8 mouse cellular contexts compared by ENCODE assay signal in the genomic region with DNA sequence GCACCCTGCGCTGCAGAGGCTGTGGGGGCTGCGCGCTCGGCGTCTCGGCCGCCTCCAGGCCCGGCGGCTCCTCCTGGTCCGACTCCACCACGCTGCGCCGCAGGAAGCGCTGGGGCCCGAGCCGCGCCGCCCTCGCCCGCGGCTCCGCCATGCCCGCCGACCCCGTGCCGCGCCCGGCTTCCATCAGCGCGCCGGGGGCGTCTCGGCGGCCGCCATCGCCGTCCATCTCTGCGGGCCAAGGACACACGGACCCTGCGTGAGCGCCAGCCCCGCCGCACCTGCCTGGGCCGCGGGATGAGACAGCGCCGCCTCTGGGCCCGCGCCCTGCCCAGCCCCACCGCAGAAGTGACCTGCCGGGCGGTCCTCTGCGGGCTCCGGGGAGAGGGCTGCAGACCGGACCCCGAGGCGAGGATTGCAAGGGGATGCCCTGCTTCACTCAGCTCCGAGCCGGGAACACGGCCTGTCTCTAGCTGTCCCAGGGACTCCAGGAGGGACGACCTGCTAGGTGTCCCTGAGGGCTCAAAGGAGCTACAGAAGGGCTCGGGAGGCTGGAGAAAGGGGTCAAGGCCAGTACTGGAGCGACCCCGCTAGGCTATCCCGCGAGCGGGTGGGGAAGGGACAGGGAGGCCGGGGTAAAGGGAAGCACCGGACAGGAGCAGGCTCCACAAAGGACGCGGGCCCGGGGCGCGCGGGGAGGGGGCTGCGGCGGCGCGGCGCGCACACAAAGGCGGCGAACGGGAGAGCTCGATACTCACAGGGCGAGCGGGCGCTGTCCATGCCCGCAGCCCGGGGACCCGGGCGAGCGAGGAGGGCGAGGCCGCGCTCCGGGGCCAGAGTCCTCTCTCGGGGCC. TPM values are rescaled to one million over a fixed set of nuclear protein-coding genes. Genes with fewer than 3 reads are reported as not detected.
A peak's percentile ranks its signal among the peaks of the same experiment; 100 is the strongest.
DNase-seq lines count a peak whose midpoint lies in the region; ATAC-seq and TF ChIP-seq lines count a peak whose summit lies in the region.

No protein-coding gene starts in this region.

- under 1% methylated on average over 65 of the region's 98 CpGs for WGBS in kidney, embryonic 14.5 days
- WGBS in liver, embryonic 15.5 days (ENCODE audit: insufficient replicate concordance): under 1% methylated on average over 97 of the region's 98 CpGs

- TF ChIP-seq EP300 in ES-Bruce4 (IDR thresholded peaks at IDR 0.05; ENCODE audit: insufficient read depth, low read depth, low read length): no peak

- H3K9me3 ChIP-seq in ES-Bruce4 (replicated peaks; ENCODE audit: control insufficient read depth, insufficient read depth, low read length, poor library complexity, severe bottlenecking): no peaks in the 10 kb centered on the region
- no peaks in the 10 kb centered on the region for H3K9me3 ChIP-seq in kidney, embryonic 14.5 days (ENCODE audit: control insufficient read depth, low read length)
- H3K9me3 ChIP-seq in liver, embryonic 15.5 days (replicated peaks): no peaks in the 10 kb centered on the region

- no peak for TF ChIP-seq POLR2A in ES-Bruce4 (IDR thresholded peaks at IDR 0.05; ENCODE audit: insufficient read depth, low read length)
- TF ChIP-seq POLR2A in cortical plate, adult 2 months (IDR thresholded peaks at IDR 0.05; ENCODE audit: extremely low read depth, insufficient read depth, low read length): no peak

- TF ChIP-seq CTCF in ES-Bruce4 (IDR thresholded peaks at IDR 0.05; ENCODE audit: low read depth, low read length): no peak
- TF ChIP-seq CTCF in cortical plate, adult 2 months (IDR thresholded peaks at IDR 0.05; ENCODE audit: extremely low read depth, insufficient read depth, low read length): no peak

- H3K4me3 ChIP-seq in ES-Bruce4 (ENCODE audit: low read depth, low read length): peak overlapping the region; percentile 84
- H3K4me3 ChIP-seq in cortical plate, adult 2 months (ENCODE audit: insufficient read depth, low read length): peak overlapping the region; percentile 89
- peak overlapping the region; percentile 73 for H3K4me3 ChIP-seq in kidney, embryonic 14.5 days (ENCODE audit: low read length)
- peak overlapping the region; percentile 53 for H3K4me3 ChIP-seq in liver, embryonic 15.5 days (replicated peaks)

- H3K4me2 ChIP-seq in kidney, embryonic 14.5 days (replicated peaks; ENCODE audit: low read depth, low read length): peak overlapping the region; percentile 97
- peak overlapping the region; percentile 74 for H3K4me2 ChIP-seq in liver, embryonic 15.5 days

- H3K27me3 ChIP-seq in ES-Bruce4 (ENCODE audit: control insufficient read depth, insufficient read depth, low read length, poor library complexity, severe bottlenecking): peaks cover 9% of the 10 kb centered on the region
- H3K27me3 ChIP-seq in kidney, embryonic 14.5 days (ENCODE audit: control insufficient read depth, insufficient read depth, low read length): peaks cover 45% of the 10 kb centered on the region
- H3K27me3 ChIP-seq in liver, embryonic 15.5 days: peaks cover 88% of the 10 kb centered on the region

- DNase-seq in CD4-positive, CD25-positive, alpha-beta regulatory T cell, adult 2 months (ENCODE audit: low read depth, low spot score): peak; percentile 5
- DNase-seq in right cerebral cortex, postnatal 25 days: peak; percentile 81

- H3K9ac ChIP-seq in ES-Bruce4 (ENCODE audit: low read depth, poor library complexity, severe bottlenecking): peak overlapping the region; percentile 68
- H3K9ac ChIP-seq in kidney, embryonic 14.5 days (ENCODE audit: low read depth, low read length): peak overlapping the region; percentile 66
- H3K9ac ChIP-seq in liver, embryonic 15.5 days: no peak overlapping the region

- no peaks in the 10 kb centered on the region for H3K4me1 ChIP-seq in ES-Bruce4 (ENCODE audit: control insufficient read depth, insufficient read depth, low read length)
- peaks cover 6% of the 10 kb centered on the region; the same call in 1 of the 2 replicates for H3K4me1 ChIP-seq in cortical plate, adult 2 months (ENCODE audit: control insufficient read depth, insufficient read depth, low read length)
- peaks cover 10% of the 10 kb centered on the region; the same call in 1 of the 2 replicates for H3K4me1 ChIP-seq in kidney, embryonic 14.5 days (ENCODE audit: control insufficient read depth, insufficient read depth, low read length)
- H3K4me1 ChIP-seq in liver, embryonic 15.5 days (replicated peaks): peaks cover 16% of the 10 kb centered on the region

- H3K36me3 ChIP-seq in ES-Bruce4 (ENCODE audit: control insufficient read depth, insufficient read depth, low read length, poor library complexity, severe bottlenecking): no peaks in the 10 kb centered on the region
- no peaks in the 10 kb centered on the region for H3K36me3 ChIP-seq in kidney, embryonic 14.5 days (ENCODE audit: control insufficient read depth, insufficient read depth, low read length)
- H3K36me3 ChIP-seq in liver, embryonic 15.5 days (replicated peaks): no peaks in the 10 kb centered on the region

- ATAC-seq in CD4-positive, CD25-positive, alpha-beta regulatory T cell, adult 4 months: no peak
- ATAC-seq in granulocyte monocyte progenitor cell, adult 5-6 weeks (replicated peaks; ENCODE audit: poor library complexity, severe bottlenecking): 0 out of 2 replicates have a peak, but pooled peaks have one; percentile 25
- ATAC-seq in kidney, embryonic 14.5 days (ENCODE audit: low FRiP score, low TSS enrichment): peak; percentile 69
- peak; percentile 36; the same call in 1 of the 2 replicates for ATAC-seq in liver, embryonic 15.5 days (ENCODE audit: insufficient read depth)

- no peak overlapping the region for H3K27ac ChIP-seq in ES-Bruce4 (ENCODE audit: insufficient read depth, low read length)
- peak overlapping the region; percentile 30 for H3K27ac ChIP-seq in cortical plate, adult 2 months (ENCODE audit: insufficient read depth, low read length)
- H3K27ac ChIP-seq in kidney, embryonic 14.5 days (ENCODE audit: low read depth, low read length): no peak overlapping the region
- no peak overlapping the region for H3K27ac ChIP-seq in liver, embryonic 15.5 days (replicated peaks)

RNA-seq across cellular contexts. Expression of gene Wnk2, which starts 0.6 kb away (rescaled TPM):
- not detected for polyA plus RNA-seq in CD4-positive, CD25-positive, alpha-beta regulatory T cell, adult 4 months (2017; shearing (Covaris generic))
- polyA plus RNA-seq in ES-Bruce4 (2011; ENCODE audit: insufficient read depth, insufficient read length, low read depth, missing spikeins): 6.1 and 7.9 TPM in 2 replicates
- polyA plus RNA-seq in cortical plate, adult 2 months (2012; rRNA removed): 62.4 and 65.4 TPM in 2 replicates
- not detected in 2 replicates for total RNA-seq in granulocyte monocyte progenitor cell, adult 5-6 weeks (2014; fragmentation: Nextera tagmentation)
- not detected in 2 replicates for total RNA-seq in granulocyte monocyte progenitor cell, adult 5-6 weeks (2017)
- polyA plus RNA-seq in kidney, embryonic 14.5 days (2014; fragmentation: Nextera tagmentation; extraction: Ambion mirVana): 1.7 and 2.1 TPM in 2 replicates
- polyA plus RNA-seq in liver, embryonic 15.5 days (2015; fragmentation: Nextera tagmentation; extraction: Ambion mirVana): 0.10 and 0.21 TPM in 2 replicates

RNA-seq across cellular contexts. Expression of gene Ninj1, which starts 40.1 kb away (rescaled TPM):
- 10 to 100 TPM; 24.5 to 27.4 TPM for polyA plus RNA-seq in CD4-positive, CD25-positive, alpha-beta regulatory T cell, adult 4 months (2017; shearing (Covaris generic))
- 30.0 and 37.7 TPM in 2 replicates for polyA plus RNA-seq in ES-Bruce4 (2011; ENCODE audit: insufficient read depth, insufficient read length, low read depth, missing spikeins)
- polyA plus RNA-seq in cortical plate, adult 2 months (2012; rRNA removed): 50.2 and 55.1 TPM in 2 replicates
- total RNA-seq in granulocyte monocyte progenitor cell, adult 5-6 weeks (2014; fragmentation: Nextera tagmentation): 52.5 and 96.9 TPM in 2 replicates
- 44.6 and 48.6 TPM in 2 replicates for total RNA-seq in granulocyte monocyte progenitor cell, adult 5-6 weeks (2017)
- 43.8 and 54.2 TPM in 2 replicates for polyA plus RNA-seq in kidney, embryonic 14.5 days (2014; fragmentation: Nextera tagmentation; extraction: Ambion mirVana)
- 48.7 and 57.1 TPM in 2 replicates for polyA plus RNA-seq in liver, embryonic 15.5 days (2015; fragmentation: Nextera tagmentation; extraction: Ambion mirVana)
